Mouse (Mus musculus) kidney, adult 11 months (tissue): ENCODE measurements around the gene Myo18a.

Experiments used
- DNase-seq: peaks from one replicate; pipeline ENCODE4 v3.0.0; 2022

The Myo18a gene

GRCm38 (mm10) chr11:77840523-77841245, 77.6 kb downstream of the Myo18a start:
- DNase-seq: no peak

GRCm38 (mm10) chr11:77843068-77843905, 80.2 kb downstream of the Myo18a start:
- DNase-seq: no peak

- DNase-seq: no peak
Measured at GRCm38 (mm10) chr11:77843906-77844200, 80.8 kb downstream of the Myo18a start.

- peak; percentile 78 for DNase-seq
Measured at GRCm38 (mm10) chr11:77847599-77848128, 84.6 kb downstream of the Myo18a start.

GRCm38 (mm10) chr11:77848131-77848530, 85.1 kb downstream of the Myo18a start:
- no peak for DNase-seq

- no peak for DNase-seq
Measured at GRCm38 (mm10) chr11:77849151-77849550, 86.1 kb downstream of the Myo18a start.

- DNase-seq: no peak
Measured at GRCm38 (mm10) chr11:77850401-77851244, 87.6 kb downstream of the Myo18a start.

GRCm38 (mm10) chr11:77851483-77852010, 88.5 kb downstream of the Myo18a start:
- no peak for DNase-seq

- DNase-seq: no peak
Measured at GRCm38 (mm10) chr11:77852195-77852594, 89.1 kb downstream of the Myo18a start.

GRCm38 (mm10) chr11:77852941-77853668, 90.1 kb downstream of the Myo18a start:
- DNase-seq: no peak

- DNase-seq: no peak
Measured at GRCm38 (mm10) chr11:77854641-77855040, 91.6 kb downstream of the Myo18a start.

- no peak for DNase-seq
Measured at GRCm38 (mm10) chr11:77855396-77855795, 92.3 kb downstream of the Myo18a start.

GRCm38 (mm10) chr11:77857089-77857488, 94.0 kb downstream of the Myo18a start:
- DNase-seq: no peak

- DNase-seq: no peak
Measured at GRCm38 (mm10) chr11:77858589-77858988, 95.5 kb downstream of the Myo18a start.

- DNase-seq: no peak
Measured at GRCm38 (mm10) chr11:77860947-77861346, 97.9 kb downstream of the Myo18a start.

GRCm38 (mm10) chr11:77862887-77863286, 99.8 kb downstream of the Myo18a start:
- DNase-seq: peak; percentile 41

GRCm38 (mm10) chr11:77864771-77865170, 101.7 kb downstream of the Myo18a start:
- no peak for DNase-seq

GRCm38 (mm10) chr11:77867419-77868083, 104.5 kb downstream of the Myo18a start:
- DNase-seq: no peak

- no peak for DNase-seq
Measured at GRCm38 (mm10) chr11:77871436-77871835, 108.4 kb downstream of the Myo18a start.

- DNase-seq: no peak
Measured at GRCm38 (mm10) chr11:77872236-77872635, 109.2 kb downstream of the Myo18a start.

- no peak for DNase-seq
Measured at GRCm38 (mm10) chr11:77872685-77873084, 109.6 kb downstream of the Myo18a start.

- no peak for DNase-seq
Measured at GRCm38 (mm10) chr11:77873116-77873515, 110.1 kb downstream of the Myo18a start.
